Mouse (Mus musculus) T-cell, adult 2 months (primary cell): Measurements from ENCODE around the gene Brms1l.
"Not testable (repeated sequence)": the region's sequence is repeated elsewhere in the genome, so short reads cannot be mapped to it uniquely, and the experiment has no call there.

ENCODE experiments used
- DNase-seq: peaks from one replicate; pipeline ENCODE4 v3.0.0; 2022; ENCODE audit warnings: low spot score

Brms1l gene

DNA sequence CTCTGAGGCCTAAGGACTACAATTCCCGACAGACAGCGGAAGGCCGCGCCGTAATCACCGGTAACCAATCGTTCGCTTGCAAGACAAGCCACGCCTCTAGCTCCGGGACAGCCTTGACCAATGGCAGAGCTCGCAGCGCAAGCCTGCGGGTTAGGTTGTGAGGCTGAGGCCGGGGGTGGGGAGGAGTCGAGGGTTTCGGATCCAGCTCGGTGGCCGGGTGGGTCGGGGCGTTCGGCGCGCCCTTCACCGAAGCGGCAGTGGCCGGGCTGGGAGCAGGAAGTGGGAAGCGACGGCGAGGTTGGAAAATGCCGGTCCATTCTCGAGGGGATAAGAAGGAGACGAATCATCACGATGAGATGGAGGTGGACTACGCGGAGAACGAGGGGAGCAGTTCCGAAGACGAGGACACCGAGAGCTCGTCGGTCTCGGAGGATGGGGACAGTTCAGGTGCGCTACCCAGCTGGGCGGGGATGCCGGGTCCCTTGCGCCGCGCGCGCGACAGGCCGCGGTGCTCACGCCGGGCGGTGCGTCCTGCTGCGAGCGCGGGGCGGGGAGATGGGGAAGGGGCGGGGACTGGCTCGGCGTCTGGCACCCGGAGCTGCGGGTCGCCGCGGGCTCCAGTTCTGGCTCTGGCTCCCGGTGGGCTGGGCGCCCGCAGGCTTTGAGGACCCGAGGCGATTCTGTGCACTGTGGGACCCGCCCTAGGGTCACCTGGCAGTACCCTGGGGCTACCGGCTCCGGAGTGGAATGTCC, at the start of gene Brms1l:
TSS of gene Brms1l (plus strand) at position 126 of the 753 bp plus-strand sequence.
- DNase-seq: peak; percentile 96

DNA sequence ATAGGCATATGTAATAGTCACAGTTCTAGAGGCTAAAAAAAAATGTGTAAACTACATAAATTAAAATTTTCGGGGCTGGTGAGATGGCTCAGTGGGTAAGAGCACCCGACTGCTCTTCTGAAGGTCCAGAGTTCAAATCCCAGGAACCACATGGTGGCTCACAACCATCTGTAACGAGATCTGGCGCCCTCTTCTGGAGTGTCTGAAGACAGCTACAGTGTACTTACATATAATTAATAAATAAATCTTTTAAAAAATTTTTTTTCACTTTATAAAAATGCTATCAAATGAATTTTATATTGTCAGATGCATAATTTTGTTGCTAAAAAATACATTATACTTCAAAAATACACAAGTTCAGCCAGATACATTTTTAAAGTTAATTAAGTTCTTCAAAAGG, 41.6 kb upstream of the Brms1l start:
- not testable (repeated sequence) for DNase-seq

DNA sequence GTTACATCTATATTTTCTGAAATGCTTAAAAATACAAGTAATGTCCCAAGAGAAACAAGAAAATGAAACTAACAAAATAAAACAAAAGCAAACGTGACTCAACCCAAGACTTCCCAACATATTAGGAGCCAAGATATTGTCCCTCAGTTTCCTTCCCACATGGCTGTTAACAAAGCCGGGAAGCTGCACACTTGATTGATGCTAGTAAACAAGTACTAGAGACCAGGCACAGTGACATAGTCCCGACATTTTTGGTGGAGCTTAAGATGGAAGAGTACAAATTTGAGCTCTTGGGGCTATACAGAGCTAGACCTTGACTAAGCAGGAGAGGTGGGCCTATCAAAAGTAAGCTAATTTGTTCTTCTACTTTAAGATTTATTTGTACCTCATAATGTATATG, 39.0 kb upstream of the Brms1l start:
- DNase-seq: no peak

DNA sequence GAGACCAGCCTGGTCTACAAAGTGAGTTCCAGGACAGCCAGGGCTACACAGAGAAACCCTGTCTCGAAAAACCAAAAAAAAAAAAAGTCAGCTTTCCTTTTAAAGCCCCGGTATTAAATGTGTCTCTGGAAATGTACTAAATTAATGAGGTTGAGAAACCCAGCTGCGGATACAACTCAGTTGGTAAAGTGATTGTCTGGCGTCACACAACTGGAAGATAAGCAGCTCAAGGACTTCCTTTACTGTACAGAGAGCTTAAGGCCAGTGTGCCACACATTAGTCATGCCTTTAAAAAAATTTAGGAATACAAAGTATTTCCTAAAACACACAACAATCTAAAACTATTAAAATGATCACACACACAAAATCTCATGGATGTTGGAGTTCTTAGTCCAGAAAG, 37.4 kb upstream of the Brms1l start:
- DNase-seq: no peak

DNA sequence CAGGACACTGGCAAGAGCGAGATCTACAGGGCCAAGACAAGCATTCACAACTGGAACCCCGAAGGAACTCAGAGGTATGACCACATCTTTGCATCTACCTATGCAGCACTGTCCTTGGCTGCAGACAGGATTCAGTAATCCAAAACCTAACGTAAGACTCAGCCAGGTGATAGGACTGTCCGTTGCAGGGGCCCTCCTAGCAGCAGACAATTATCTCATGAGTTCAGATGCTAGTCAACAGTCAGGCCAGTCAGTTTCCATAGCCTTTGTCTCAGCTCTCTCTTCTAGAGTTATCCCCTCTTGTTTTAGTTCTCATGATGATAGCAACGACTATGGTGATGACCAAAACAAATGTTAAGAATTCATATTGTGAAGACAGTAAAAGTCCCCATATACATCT, 36.0 kb upstream of the Brms1l start:
- no peak for DNase-seq

DNA sequence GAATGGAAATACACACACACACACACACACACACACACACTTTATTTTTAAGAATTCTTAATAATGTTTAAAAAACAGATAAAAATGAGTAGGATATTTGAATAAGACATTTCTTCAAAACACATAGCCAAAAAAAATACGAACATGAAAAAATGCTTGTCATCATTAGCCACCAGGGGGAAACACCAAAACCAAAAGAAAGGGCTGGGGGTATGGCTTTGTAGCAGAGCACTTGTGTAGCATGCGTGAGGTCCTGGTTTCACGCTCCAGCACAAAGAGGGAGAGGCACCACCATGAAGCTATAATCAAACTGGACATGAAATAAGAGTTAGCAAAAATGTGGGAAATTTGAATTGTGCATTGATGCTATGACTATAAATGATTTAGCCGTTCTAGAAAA, 35.0 kb upstream of the Brms1l start:
- no peak for DNase-seq

DNA sequence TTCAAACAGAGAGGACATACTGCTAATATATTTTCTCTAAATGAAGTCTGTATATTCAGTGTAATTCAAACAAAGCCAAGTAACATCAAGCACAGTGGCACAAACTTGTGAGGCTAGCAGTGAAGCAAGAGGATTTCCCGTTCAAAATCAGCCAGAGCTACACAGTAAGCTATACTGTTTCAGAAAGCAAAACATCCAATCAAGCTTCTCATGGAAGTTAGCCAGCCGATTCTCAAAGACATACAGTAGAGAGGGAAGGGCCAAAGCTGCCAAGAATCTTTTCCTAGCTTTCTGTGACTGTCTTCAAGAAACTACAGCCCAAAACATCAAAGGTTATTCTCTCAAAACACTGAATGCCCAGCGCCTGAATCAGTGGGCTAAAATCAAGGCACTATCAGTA, 31.1 kb upstream of the Brms1l start:
- DNase-seq: no peak

DNA sequence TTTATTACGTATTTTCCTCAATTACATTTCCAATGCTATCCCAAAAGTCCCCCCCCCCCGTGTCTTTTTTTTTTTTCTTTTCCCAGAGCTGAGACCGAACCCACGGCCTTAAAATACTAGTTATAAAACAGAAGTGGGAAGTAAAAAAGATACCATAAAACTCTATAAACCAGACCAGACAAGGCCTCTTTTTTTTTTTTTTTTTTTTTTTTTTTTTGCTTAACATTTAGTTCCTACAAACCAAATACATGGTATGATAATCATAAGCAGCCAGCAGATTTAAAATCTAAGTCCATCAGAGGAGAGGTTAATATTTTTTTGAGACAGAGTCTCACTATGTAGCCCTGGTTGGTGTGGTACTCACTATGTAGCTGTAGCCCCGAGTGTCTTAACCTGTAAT, 19.6 kb upstream of the Brms1l start:
- no peak for DNase-seq

DNA sequence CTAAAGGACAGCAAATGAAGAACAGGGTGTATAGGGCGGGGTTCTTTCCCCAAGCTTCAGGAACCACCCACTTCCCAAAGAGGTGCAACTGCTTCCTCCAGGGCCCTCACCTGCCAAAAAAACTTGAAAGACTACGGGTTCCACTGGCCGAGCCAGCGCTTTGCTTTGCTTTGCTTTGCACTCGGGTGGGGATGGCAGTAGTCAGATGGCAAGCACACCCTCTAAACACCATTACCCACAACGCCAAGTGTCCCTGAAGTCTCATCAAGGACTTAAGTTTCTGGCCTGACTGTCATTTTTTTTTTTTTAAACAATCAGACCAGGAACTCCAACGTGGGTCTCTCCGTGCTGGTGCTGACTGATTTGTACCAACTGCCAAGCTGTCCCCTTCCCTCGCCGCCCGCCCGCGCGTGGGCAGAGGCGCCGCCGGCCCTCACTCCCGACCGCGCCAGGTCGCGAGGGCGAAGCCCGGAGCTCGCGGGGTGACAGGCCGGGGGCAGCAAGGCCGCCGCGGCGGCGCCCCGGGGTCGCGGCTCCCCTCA, 15.9 kb upstream of the Brms1l start:
- DNase-seq: peak; percentile 41

DNA sequence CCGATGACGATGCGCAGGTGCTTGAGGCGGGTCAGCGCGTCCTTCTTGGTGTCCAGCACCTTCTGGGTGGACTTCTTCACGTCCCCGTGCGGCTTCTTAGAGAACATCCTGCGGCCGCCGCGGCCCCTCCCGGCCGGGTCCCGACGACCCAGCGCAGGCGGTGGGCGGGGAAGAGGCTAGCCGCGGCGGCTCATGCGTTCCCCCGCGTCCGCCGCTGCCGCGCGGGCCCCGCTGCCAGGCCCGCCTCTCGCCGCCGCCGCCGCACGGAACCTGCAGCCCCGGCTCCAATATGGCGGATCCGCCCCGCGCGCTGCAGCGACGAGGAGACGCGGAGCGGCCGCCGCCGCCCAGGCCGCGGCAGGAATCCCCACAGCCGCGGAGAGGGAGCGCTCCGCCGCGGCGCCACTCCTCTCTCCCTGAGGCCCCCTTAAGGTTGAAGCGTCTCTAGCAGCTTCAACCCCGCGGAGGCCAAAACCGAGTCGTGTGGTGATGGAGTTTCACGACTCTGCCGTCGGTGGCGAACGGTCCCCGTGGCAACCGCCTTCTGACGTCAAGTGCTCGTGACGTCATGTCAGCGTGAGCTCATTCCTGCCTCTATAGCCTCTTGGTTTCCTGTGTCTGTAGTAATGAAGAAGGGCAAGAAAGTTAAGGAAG, 15.3 kb upstream of the Brms1l start, which contains the start of gene Ralgapa1:
TSS of gene Ralgapa1 (minus strand) at position 507 of the 654 bp plus-strand sequence.
- peak; percentile 96 for DNase-seq

DNA sequence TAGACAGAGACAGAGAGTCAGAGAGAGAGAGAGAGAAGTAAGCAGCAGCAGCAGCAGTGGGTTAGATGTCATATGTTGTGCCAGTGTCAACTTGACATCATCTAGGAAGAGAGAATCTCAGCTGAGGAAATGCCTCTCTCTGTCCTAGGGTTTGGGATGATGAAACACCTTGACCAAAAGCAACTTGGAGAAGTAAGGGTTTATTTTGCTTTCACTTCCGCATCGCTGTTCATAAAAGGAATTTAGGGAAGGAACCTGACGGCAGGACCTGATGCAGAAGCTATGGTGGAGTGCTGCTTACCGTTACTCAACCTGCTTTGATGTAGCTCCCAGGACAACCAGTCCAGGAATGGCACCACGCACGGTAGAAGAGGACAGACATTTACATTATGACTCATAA, 12.1 kb upstream of the Brms1l start:
- no peak for DNase-seq

DNA sequence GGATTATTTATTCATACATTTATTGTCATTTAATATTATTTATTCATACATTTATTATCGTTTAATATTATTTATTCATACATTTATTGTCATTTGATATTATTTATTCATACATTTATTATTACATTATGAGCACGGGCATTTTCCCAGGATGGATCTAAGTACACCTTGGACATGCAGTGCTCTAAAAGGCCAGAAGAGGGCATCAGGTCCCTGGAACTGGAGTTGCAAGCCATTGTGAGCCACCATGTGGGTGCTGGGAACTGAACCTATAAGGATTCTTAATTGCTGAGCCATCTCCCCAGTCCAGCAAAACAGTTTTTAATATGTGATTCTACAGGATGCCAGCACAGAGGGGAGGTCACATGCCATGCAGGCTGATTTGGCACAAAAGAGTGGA, 10.6 kb upstream of the Brms1l start:
- DNase-seq: no peak

DNA sequence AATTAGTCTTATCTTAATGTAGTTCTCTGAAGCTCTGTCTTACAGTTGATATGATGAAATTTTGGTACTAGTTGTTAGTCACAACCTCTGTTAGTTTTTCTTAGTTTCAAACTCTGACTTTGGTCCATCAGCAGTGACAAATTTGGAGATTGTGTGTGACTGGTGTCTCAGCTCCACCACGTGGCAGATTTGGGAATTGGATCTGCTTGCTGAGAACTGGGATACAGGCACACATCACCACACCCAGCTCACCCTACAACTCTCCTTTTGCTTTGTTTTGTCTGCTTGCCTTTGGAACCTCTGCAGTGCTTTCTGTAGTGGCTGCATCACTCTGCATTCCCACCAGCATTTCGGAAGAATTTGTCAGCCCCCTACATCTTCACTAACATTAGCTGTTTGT, 5.0 kb upstream of the Brms1l start:
- peak; percentile 46 for DNase-seq

DNA sequence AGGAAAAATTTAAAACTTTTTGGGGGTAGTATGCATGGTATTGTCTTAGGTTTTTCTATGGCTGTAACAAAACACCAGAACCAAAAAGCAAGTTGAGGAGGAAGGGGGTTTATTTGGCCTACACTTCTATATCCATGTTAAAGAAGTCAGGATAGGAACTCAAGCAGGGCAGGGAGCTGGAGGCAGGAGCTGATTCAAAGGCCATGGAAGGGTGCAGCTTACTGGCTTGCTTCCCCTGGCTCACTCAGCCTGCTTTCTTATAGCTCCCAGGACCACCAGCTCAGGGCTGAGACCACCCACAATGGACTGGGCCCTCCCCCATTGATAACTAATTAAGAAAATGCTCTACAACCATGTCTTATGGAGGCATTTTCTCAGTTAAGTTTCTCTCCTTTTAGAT, 3.2 kb upstream of the Brms1l start:
- DNase-seq: no peak

DNA sequence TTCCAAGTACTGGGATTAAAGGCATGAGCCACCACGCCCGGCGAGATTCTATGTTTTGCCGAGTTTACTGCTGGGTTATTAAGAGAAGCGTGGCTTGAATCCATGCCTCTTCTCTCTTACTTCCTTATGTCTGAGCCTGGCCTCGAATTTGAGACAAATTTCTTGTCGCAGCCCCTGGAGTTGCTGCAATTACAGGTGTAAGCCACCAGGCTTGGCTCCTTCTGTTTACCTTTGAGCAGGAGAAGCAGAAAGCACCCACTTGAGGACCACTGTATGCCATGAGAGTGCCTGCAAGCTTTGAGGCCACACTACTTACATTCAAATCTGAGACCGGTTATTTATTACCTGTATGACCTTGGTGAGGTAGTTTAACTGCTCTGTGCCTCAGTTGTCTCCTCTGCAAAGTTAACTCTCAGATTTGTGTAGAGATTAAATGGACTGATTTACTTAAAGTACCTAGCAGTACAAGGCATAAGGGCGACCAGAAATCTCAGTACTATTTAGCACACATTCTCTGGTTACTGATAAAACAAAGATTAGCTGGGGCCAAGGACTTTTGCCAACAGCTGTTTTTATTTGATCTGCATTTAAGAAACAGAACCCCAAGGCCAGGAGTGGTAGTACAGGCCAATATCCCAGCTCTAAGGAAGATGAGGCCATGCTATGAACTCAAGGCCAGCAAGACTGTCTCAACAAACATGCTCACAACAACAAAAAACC, 2.1 kb upstream of the Brms1l start:
- DNase-seq: no peak

DNA sequence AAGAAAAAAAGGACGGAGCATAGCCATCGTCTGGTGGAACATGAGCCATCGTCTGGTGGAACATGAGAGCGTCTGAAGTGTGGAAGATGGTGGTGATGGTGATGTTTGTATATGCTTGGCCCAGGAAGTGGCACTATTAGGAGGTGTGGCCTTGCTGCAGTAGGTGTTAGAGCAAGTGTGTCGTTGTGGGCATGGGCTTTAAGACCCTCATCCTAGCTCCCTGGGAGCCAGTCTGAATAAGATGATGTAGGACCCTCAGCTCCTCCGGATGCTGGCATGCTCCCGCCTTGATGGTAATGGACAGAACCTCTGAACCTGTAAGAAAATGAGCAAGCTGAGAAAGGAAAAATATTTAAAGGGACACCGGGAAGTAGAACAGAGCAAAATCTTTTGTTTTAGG, 1.2 kb upstream of the Brms1l start:
- DNase-seq: no peak

DNA sequence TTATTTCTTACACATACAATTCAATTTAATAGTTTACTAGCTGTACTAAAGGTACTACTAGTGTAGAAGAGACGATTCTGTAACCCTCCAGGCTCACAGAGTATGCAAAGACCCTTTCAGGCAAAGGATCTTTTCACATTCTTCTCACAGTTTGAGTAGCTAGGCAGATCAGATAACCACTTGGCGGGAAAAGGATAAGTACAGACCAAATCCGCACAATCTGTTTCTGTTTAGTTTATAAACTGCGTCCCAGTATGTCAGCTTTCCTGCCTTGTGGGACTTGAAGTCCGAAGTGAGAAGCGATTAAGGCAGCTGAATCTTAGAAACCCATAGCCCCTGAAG, 296 bp upstream of the Brms1l start:
- DNase-seq: no peak

DNA sequence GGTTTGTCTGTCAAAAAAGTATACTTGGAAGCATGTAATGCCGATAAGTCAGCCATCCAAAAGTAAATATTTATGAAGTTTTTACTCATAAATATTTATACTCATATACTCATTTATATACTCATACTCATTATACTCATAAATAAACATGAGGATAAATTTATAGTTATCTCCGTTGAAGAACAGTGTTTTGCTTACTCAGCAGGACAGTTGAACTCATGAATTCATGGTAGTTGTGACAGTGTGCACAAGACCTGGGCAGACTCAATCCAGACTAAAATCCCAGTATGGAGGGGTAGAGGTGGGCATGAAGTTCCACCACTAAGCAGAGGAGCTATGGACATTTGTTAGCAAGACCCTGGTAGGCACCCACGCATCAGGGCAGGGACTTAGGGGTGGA, 1.4 kb downstream of the Brms1l start:
- DNase-seq: no peak

DNA sequence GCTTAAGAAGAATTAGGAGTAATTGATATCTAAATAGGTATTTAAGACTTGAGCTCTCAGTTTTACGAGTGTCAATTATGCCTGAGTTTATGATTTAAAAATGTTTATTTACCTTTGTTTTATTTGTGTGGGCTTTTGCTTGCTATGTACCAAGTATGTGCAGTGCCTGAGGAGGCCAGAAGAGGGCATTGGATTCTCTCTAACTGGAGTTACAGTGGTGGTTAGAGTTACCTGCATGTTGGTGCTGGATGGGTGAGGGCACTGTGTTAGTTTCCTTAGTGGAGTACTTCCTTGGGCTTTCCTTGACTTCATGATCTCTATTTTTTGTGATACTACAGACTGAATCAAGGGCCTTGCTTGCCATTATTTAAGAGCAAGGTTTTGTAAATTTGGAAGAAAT, 10.6 kb downstream of the Brms1l start:
- peak; percentile 26 for DNase-seq

DNA sequence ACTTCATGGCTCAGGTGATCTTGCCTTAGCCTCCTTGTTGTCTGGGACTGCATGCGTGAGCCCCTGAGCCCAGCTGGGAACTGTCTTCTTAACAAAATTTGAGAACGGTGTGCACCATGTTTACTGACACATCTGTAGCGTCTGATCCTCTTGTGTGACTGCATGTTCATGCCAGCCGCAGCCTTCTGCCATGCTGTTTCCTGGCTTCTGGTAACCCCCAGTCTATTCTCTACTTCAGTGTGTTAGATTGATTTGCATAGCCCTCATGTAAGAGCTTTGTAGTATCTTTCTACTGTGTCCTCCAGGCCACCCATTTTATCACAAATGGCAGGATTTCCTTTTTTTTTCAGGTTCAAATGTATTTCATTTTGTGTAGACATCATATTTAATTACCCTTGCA, 11.7 kb downstream of the Brms1l start:
- no peak for DNase-seq

DNA sequence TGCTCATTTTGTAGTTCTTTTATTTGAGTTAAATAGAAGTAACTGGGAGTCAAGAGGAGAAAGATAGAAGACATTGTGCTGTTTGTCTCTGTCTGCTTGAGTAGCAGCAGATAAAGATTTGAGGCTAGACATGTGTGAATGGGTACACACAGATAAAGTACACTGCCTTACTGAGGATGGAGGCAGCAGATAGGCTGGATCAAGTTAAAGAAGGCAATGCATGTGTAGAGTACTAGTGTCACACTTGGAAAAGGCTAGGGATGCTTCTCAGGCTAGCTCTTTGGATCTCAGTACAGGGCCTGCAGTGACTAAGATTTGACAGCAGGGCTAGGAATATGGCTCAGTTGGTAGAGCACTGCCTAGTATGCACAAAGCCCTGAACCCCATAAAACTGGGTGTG, 14.5 kb downstream of the Brms1l start:
- no peak for DNase-seq

DNA sequence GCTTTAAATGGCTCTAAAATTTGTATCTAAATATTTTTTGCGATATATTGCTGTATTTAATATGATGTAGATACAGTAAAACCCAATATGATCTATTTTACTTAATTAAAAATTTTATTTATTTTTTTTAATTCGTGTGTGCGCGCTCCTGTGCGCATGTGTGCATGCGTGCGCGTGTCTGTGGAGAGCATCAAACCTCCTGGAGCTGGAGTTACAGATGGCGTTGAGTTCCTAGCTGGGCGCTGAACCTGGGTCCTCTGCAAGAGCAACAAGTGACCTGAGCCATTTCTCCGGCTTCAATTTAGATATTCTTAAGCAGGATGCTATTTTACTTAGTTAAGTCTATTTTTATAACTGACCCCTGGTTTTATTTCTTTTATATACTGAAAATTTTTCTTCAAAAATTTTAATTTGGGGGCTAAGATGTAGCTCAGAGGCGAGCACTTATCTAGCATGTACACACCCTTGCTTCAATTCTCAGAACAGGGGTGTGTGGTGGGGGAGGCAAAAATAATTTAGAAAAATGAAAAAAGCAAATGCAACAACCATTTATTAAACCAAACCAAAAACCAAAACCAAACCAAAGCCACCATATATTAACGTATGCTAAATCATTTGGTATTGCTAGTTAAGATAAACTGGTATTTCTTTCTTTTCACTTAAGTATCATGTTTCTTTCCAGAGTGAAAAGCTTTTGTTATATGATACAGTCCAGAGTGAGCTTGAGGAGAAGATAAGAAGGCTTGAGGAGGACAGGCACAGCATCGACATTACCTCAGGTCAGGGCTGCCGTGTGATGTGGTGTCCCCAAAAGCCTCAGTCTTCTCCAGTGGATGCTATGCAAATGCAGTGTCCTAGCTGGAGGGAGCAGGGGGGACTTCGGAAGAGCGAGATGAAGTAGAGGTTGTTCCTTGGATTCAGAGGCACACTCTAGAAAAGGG, 23.6 kb downstream of the Brms1l start:
- DNase-seq: no peak
